Mouse (Mus musculus): ENCODE results near the gene Pde4dip. TPM values are rescaled to one million over a fixed set of nuclear protein-coding genes. Genes with fewer than 3 reads are reported as not detected.

The Pde4dip gene
- polyA plus RNA-seq, 1 experiment from 2014 or later = 22.1 TPM

- Histone ChIP-seq H3K4me1 (ENCODE audit: control insufficient read depth, insufficient read depth, low read length) (peaks cover 16% of the 10 kb centered on the region; the same call in 1 of the 2 replicates), H3K36me3 (ENCODE audit: control insufficient read depth, insufficient read depth, low read length) (peaks cover 7% of the 10 kb centered on the region; the same call in 1 of the 2 replicates), H3K4me3 (ENCODE audit: low read length) (no peak overlapping the region), H3K27me3 (ENCODE audit: control insufficient read depth, insufficient read depth, low read length) (no peaks in the 10 kb centered on the region), H3K9me3 (ENCODE audit: control insufficient read depth, low read length) (no peaks in the 10 kb centered on the region), H3K27ac (ENCODE audit: low read depth, low read length) (no peak overlapping the region), H3K9ac (ENCODE audit: low read depth, low read length) (no peak overlapping the region), H3K4me2 (replicated peaks; ENCODE audit: low read depth, low read length) (no peak overlapping the region)
- 87% methylated on average over 6 of the region's 6 CpGs for WGBS
- ATAC-seq (ENCODE audit: low FRiP score, low TSS enrichment) = no peak
These were observed 126.6 kb downstream of the Pde4dip start for GRCm38 (mm10) chr3:97761951-97762350.

GRCm38 (mm10) chr3:97761168-97761567 is 127.3 kb downstream of the Pde4dip start:
- H3K4me1 ChIP-seq (ENCODE audit: control insufficient read depth, insufficient read depth, low read length) = peaks cover 9% of the 10 kb centered on the region; the same call in 1 of the 2 replicates
- H3K36me3 ChIP-seq (ENCODE audit: control insufficient read depth, insufficient read depth, low read length) = peaks cover 15% of the 10 kb centered on the region; the same call in 1 of the 2 replicates
- no peak for ATAC-seq (ENCODE audit: low FRiP score, low TSS enrichment)
- WGBS = 89% methylated on average over 5 of the region's 5 CpGs
- no peaks in the 10 kb centered on the region for H3K27me3 ChIP-seq (ENCODE audit: control insufficient read depth, insufficient read depth, low read length)
- no peak overlapping the region for H3K4me2 ChIP-seq (replicated peaks; ENCODE audit: low read depth, low read length)
- H3K4me3 ChIP-seq (ENCODE audit: low read length) = no peak overlapping the region
- H3K9ac ChIP-seq (ENCODE audit: low read depth, low read length) = no peak overlapping the region
- H3K9me3 ChIP-seq (ENCODE audit: control insufficient read depth, low read length) = no peaks in the 10 kb centered on the region
- H3K27ac ChIP-seq (ENCODE audit: low read depth, low read length) = no peak overlapping the region

- H3K9ac ChIP-seq (ENCODE audit: low read depth, low read length) = no peak overlapping the region
These were observed 128.7 kb downstream of the Pde4dip start for GRCm38 (mm10) chr3:97759846-97760245.

GRCm38 (mm10) chr3:97757501-97757900 is 131.0 kb downstream of the Pde4dip start:
- Histone ChIP-seq H3K4me3 (ENCODE audit: low read length) (no peak overlapping the region), H3K9me3 (ENCODE audit: control insufficient read depth, low read length) (no peaks in the 10 kb centered on the region), H3K4me1 (ENCODE audit: control insufficient read depth, insufficient read depth, low read length) (no peaks in the 10 kb centered on the region), H3K36me3 (ENCODE audit: control insufficient read depth, insufficient read depth, low read length) (peaks cover 46% of the 10 kb centered on the region), H3K4me2 (replicated peaks; ENCODE audit: low read depth, low read length) (no peak overlapping the region), H3K27ac (ENCODE audit: low read depth, low read length) (no peak overlapping the region), H3K27me3 (ENCODE audit: control insufficient read depth, insufficient read depth, low read length) (no peaks in the 10 kb centered on the region), H3K9ac (ENCODE audit: low read depth, low read length) (no peak overlapping the region)
- 95% methylated on average over 10 of the region's 10 CpGs for WGBS
- no peak for ATAC-seq (ENCODE audit: low FRiP score, low TSS enrichment)

More at GRCm38 (mm10) chr3:97759846-97760245, 128.7 kb downstream of the Pde4dip start:
- no peak overlapping the region for H3K4me2 ChIP-seq (replicated peaks; ENCODE audit: low read depth, low read length)
- no peaks in the 10 kb centered on the region for H3K9me3 ChIP-seq (ENCODE audit: control insufficient read depth, low read length)
- no peaks in the 10 kb centered on the region for H3K27me3 ChIP-seq (ENCODE audit: control insufficient read depth, insufficient read depth, low read length)
- no peak overlapping the region for H3K27ac ChIP-seq (ENCODE audit: low read depth, low read length)
- H3K36me3 ChIP-seq (ENCODE audit: control insufficient read depth, insufficient read depth, low read length) = peaks cover 23% of the 10 kb centered on the region
- H3K4me1 ChIP-seq (ENCODE audit: control insufficient read depth, insufficient read depth, low read length) = 0 out of 2 replicates have a peak, but pooled peaks cover 2% of the 10 kb centered on the region
- ATAC-seq (ENCODE audit: low FRiP score, low TSS enrichment) = no peak
- 59% methylated on average over 5 of the region's 5 CpGs for WGBS
- H3K4me3 ChIP-seq (ENCODE audit: low read length) = no peak overlapping the region

GRCm38 (mm10) chr3:97756283-97757074 is 132.0 kb downstream of the Pde4dip start:
- H3K36me3 ChIP-seq (ENCODE audit: control insufficient read depth, insufficient read depth, low read length) = peaks cover 56% of the 10 kb centered on the region
- no peaks in the 10 kb centered on the region for H3K4me1 ChIP-seq (ENCODE audit: control insufficient read depth, insufficient read depth, low read length)
- no peak overlapping the region for H3K4me3 ChIP-seq (ENCODE audit: low read length)
- no peaks in the 10 kb centered on the region for H3K27me3 ChIP-seq (ENCODE audit: control insufficient read depth, insufficient read depth, low read length)
- peak; percentile 81 for ATAC-seq (ENCODE audit: low FRiP score, low TSS enrichment)
- WGBS = 81% methylated on average over 20 of the region's 20 CpGs
- H3K4me2 ChIP-seq (replicated peaks; ENCODE audit: low read depth, low read length) = no peak overlapping the region
- no peak overlapping the region for H3K9ac ChIP-seq (ENCODE audit: low read depth, low read length)
- no peak overlapping the region for H3K27ac ChIP-seq (ENCODE audit: low read depth, low read length)
- no peaks in the 10 kb centered on the region for H3K9me3 ChIP-seq (ENCODE audit: control insufficient read depth, low read length)

- Histone ChIP-seq H3K9ac (ENCODE audit: low read depth, low read length) (no peak overlapping the region), H3K36me3 (ENCODE audit: control insufficient read depth, insufficient read depth, low read length) (peaks cover 66% of the 10 kb centered on the region), H3K27me3 (ENCODE audit: control insufficient read depth, insufficient read depth, low read length) (no peaks in the 10 kb centered on the region), H3K4me1 (ENCODE audit: control insufficient read depth, insufficient read depth, low read length) (no peaks in the 10 kb centered on the region), H3K9me3 (ENCODE audit: control insufficient read depth, low read length) (no peaks in the 10 kb centered on the region), H3K4me3 (ENCODE audit: low read length) (no peak overlapping the region), H3K4me2 (replicated peaks; ENCODE audit: low read depth, low read length) (no peak overlapping the region), H3K27ac (ENCODE audit: low read depth, low read length) (no peak overlapping the region)
- WGBS = 91% methylated on average over 14 of the region's 14 CpGs
- no peak for ATAC-seq (ENCODE audit: low FRiP score, low TSS enrichment)
These were observed 133.1 kb downstream of the Pde4dip start for GRCm38 (mm10) chr3:97755411-97755810.

- Histone ChIP-seq H3K27me3 (ENCODE audit: control insufficient read depth, insufficient read depth, low read length) (no peaks in the 10 kb centered on the region), H3K4me1 (ENCODE audit: control insufficient read depth, insufficient read depth, low read length) (no peaks in the 10 kb centered on the region), H3K36me3 (ENCODE audit: control insufficient read depth, insufficient read depth, low read length) (peaks cover 85% of the 10 kb centered on the region), H3K4me2 (replicated peaks; ENCODE audit: low read depth, low read length) (no peak overlapping the region), H3K27ac (ENCODE audit: low read depth, low read length) (no peak overlapping the region), H3K4me3 (ENCODE audit: low read length) (no peak overlapping the region), H3K9ac (ENCODE audit: low read depth, low read length) (no peak overlapping the region), H3K9me3 (ENCODE audit: control insufficient read depth, low read length) (no peaks in the 10 kb centered on the region)
- ATAC-seq (ENCODE audit: low FRiP score, low TSS enrichment) = no peak
- 83% methylated on average over 3 of the region's 3 CpGs for WGBS
These were observed 135.6 kb downstream of the Pde4dip start for GRCm38 (mm10) chr3:97752901-97753300.

GRCm38 (mm10) chr3:97751566-97751965 is 136.9 kb downstream of the Pde4dip start:
- H3K9ac ChIP-seq (ENCODE audit: low read depth, low read length) = no peak overlapping the region
- no peak for ATAC-seq (ENCODE audit: low FRiP score, low TSS enrichment)
- no peak overlapping the region for H3K4me2 ChIP-seq (replicated peaks; ENCODE audit: low read depth, low read length)
- H3K36me3 ChIP-seq (ENCODE audit: control insufficient read depth, insufficient read depth, low read length) = peaks cover 91% of the 10 kb centered on the region
- H3K9me3 ChIP-seq (ENCODE audit: control insufficient read depth, low read length) = no peaks in the 10 kb centered on the region
- H3K27me3 ChIP-seq (ENCODE audit: control insufficient read depth, insufficient read depth, low read length) = no peaks in the 10 kb centered on the region
- H3K4me1 ChIP-seq (ENCODE audit: control insufficient read depth, insufficient read depth, low read length) = no peaks in the 10 kb centered on the region
- WGBS = 94% methylated on average over 21 of the region's 21 CpGs
- H3K4me3 ChIP-seq (ENCODE audit: low read length) = no peak overlapping the region
- no peak overlapping the region for H3K27ac ChIP-seq (ENCODE audit: low read depth, low read length)

GRCm38 (mm10) chr3:97748789-97749188 is 139.7 kb downstream of the Pde4dip start:
- no peaks in the 10 kb centered on the region for H3K4me1 ChIP-seq (ENCODE audit: control insufficient read depth, insufficient read depth, low read length)
- H3K36me3 ChIP-seq (ENCODE audit: control insufficient read depth, insufficient read depth, low read length) = peaks cover 90% of the 10 kb centered on the region
- no peak overlapping the region for H3K9ac ChIP-seq (ENCODE audit: low read depth, low read length)
- no peak overlapping the region for H3K4me3 ChIP-seq (ENCODE audit: low read length)
- H3K9me3 ChIP-seq (ENCODE audit: control insufficient read depth, low read length) = no peaks in the 10 kb centered on the region
- no peaks in the 10 kb centered on the region for H3K27me3 ChIP-seq (ENCODE audit: control insufficient read depth, insufficient read depth, low read length)
- no peak overlapping the region for H3K27ac ChIP-seq (ENCODE audit: low read depth, low read length)
- H3K4me2 ChIP-seq (replicated peaks; ENCODE audit: low read depth, low read length) = no peak overlapping the region
- WGBS = 93% methylated on average over 10 of the region's 10 CpGs
- ATAC-seq (ENCODE audit: low FRiP score, low TSS enrichment) = no peak
